Mouse (Mus musculus): Measurements from ENCODE around the gene Tnk1. TPM values are rescaled to one million over a fixed set of nuclear protein-coding genes. Genes with fewer than 3 reads are reported as not detected.

Tnk1 gene
- total and polyA plus RNA-seq, 3 experiments, result 0.25 to 0.35 TPM; not detected in 1

- H3K4me1 ChIP-seq (ENCODE audit: control insufficient read depth in 1 of 2, insufficient read depth in 2 of 2, low read length in 2 of 2), result peaks cover 5 to 19% of the 10 kb centered on the region in 2 experiments; a peak in 3 of 4 replicates
- DNase-seq (ENCODE audit: low read depth, low spot score), result peak; percentile 80
- TF ChIP-seq EP300 (IDR thresholded peaks at IDR 0.05; ENCODE audit: low read depth in 1 of 2, low read length in 2 of 2) (no peak), E2F4 (IDR thresholded peaks at IDR 0.05; ENCODE audit: borderline replicate concordance, low read depth, low read length) (no peak), ELF1 (IDR thresholded peaks at IDR 0.05; ENCODE audit: low read depth, low read length) (0 out of 2 replicates have a peak, but pooled peaks have one; percentile 15), ZMIZ1 (IDR thresholded peaks at IDR 0.05; ENCODE audit: low read depth, low read length) (no peak), MAX (IDR thresholded peaks at IDR 0.05; ENCODE audit: low read length) (peak; percentile 39; the same call in 1 of the 2 replicates), MYC (IDR thresholded peaks at IDR 0.05; ENCODE audit: low read depth, low read length) (0 out of 2 replicates have a peak, but pooled peaks have one; percentile 32), MYB (IDR thresholded peaks at IDR 0.05; ENCODE audit: low read depth, low read length) (no peak), ZC3H11A (IDR thresholded peaks at IDR 0.05; ENCODE audit: low read depth, low read length) (peak; percentile 28; the same call in 1 of the 2 replicates)
- H3K36me3 ChIP-seq (ENCODE audit: control insufficient read depth in 1 of 2, insufficient read depth in 2 of 2, low read length in 2 of 2), result peaks cover 0 to 8% of the 10 kb centered on the region in 2 experiments; a peak in 2 of 4 replicates
- H3K27ac ChIP-seq (ENCODE audit: control insufficient read depth, low read depth, low read length), result no peak overlapping the region
- H3K9me3 ChIP-seq (replicated peaks; ENCODE audit: insufficient read depth, low read length), result no peaks in the 10 kb centered on the region
- peaks cover 8% of the 10 kb centered on the region; the same call in 1 of the 2 replicates for H3K79me2 ChIP-seq (ENCODE audit: control insufficient read depth, insufficient read depth, low read length, poor library complexity)
- peak overlapping the region; percentile 78 for H3K9ac ChIP-seq (ENCODE audit: control insufficient read depth, low read depth, low read length, poor library complexity, severe bottlenecking)
- peak overlapping the region; percentile 70 to 89 for H3K4me3 ChIP-seq (ENCODE audit: control insufficient read depth in 1 of 2, insufficient read depth in 1 of 2, low read depth in 2 of 2, low read length in 2 of 2)
- H3K27me3 ChIP-seq (ENCODE audit: control insufficient read depth in 1 of 2, insufficient read depth in 2 of 2, low read length in 2 of 2), result no peaks in the 10 kb centered on the region
These were observed 55.2 kb downstream of the Tnk1 start for GRCm38 (mm10) chr11:69803328-69803727.

GRCm38 (mm10) chr11:69802648-69803105 is 55.9 kb downstream of the Tnk1 start:
- TF ChIP-seq NELFE (IDR thresholded peaks at IDR 0.05; ENCODE audit: low read depth, low read length), result peak; percentile 53
- TF ChIP-seq ZKSCAN1 (IDR thresholded peaks at IDR 0.05; ENCODE audit: low read depth, low read length), result no peak
- TF ChIP-seq E2F4 (IDR thresholded peaks at IDR 0.05; ENCODE audit: borderline replicate concordance, low read depth, low read length), result no peak
- TF ChIP-seq EP300 (IDR thresholded peaks at IDR 0.05; ENCODE audit: low read depth in 1 of 2, low read length in 2 of 2), result no peak; a peak in 1 of 4 replicates
- TF ChIP-seq POLR2AphosphoS2 (IDR thresholded peaks at IDR 0.05; ENCODE audit: low read length), result peak; percentile 73
- TF ChIP-seq GATA1 (IDR thresholded peaks at IDR 0.05; ENCODE audit: low read depth, low read length), result no peak
- TF ChIP-seq ZMIZ1 (IDR thresholded peaks at IDR 0.05; ENCODE audit: low read depth, low read length), result peak; percentile 86
- peak; percentile 63; the same call in 1 of the 2 replicates for TF ChIP-seq HCFC1 (IDR thresholded peaks at IDR 0.05; ENCODE audit: low read depth, low read length)
- TF ChIP-seq MAX (IDR thresholded peaks at IDR 0.05; ENCODE audit: low read length), result 0 out of 2 replicates have a peak, but pooled peaks have one; percentile 18
- no peak; the same call in 1 of the 2 replicates for TF ChIP-seq KAT2A (conservative IDR thresholded peaks at IDR 0.05; ENCODE audit: low read depth, low read length)
- TF ChIP-seq UBTF (IDR thresholded peaks at IDR 0.05; ENCODE audit: borderline replicate concordance, insufficient read depth, low read depth, low read length), result peak; percentile 92; the same call in 1 of the 2 replicates
- 0 out of 2 replicates have a peak, but pooled peaks have one; percentile 9 for TF ChIP-seq GABPA (IDR thresholded peaks at IDR 0.05; ENCODE audit: low read depth, low read length)
- TF ChIP-seq RAD21 (IDR thresholded peaks at IDR 0.05; ENCODE audit: low read depth, low read length), result no peak
- TF ChIP-seq SIN3A (IDR thresholded peaks at IDR 0.05; ENCODE audit: low read length), result peak; percentile 35; the same call in 1 of the 2 replicates
- no peak for TF ChIP-seq ZC3H11A (IDR thresholded peaks at IDR 0.05; ENCODE audit: low read depth, low read length)
- TF ChIP-seq POLR2A (IDR thresholded peaks at IDR 0.05; ENCODE audit: control insufficient read depth in 1 of 2, insufficient read depth in 1 of 2, low read depth in 1 of 2, low read length in 2 of 2, poor library complexity in 1 of 2), result peak; percentile 50 to 56; a peak in 2 of 4 replicates
- peak; percentile 3; the same call in 1 of the 2 replicates for TF ChIP-seq ETS1 (IDR thresholded peaks at IDR 0.05; ENCODE audit: low read depth, low read length)
- peak; percentile 97 for TF ChIP-seq MAZ (IDR thresholded peaks at IDR 0.05; ENCODE audit: low read depth, low read length)
- TF ChIP-seq MXI1 (IDR thresholded peaks at IDR 0.05; ENCODE audit: low read depth, low read length), result peak; percentile 78
- peak; percentile 49; the same call in 1 of the 2 replicates for TF ChIP-seq TCF12 (IDR thresholded peaks at IDR 0.05; ENCODE audit: low read depth, low read length)
- peak overlapping the region; percentile 27; the same call in 1 of the 2 replicates for H3K27ac ChIP-seq (ENCODE audit: control insufficient read depth, low read depth, low read length)
- peaks cover 0 to 8% of the 10 kb centered on the region in 2 experiments; a peak in 2 of 4 replicates for H3K36me3 ChIP-seq (ENCODE audit: control insufficient read depth in 1 of 2, insufficient read depth in 2 of 2, low read length in 2 of 2)
- DNase-seq (ENCODE audit: low read depth, low spot score), result peak; percentile 93
- H3K9ac ChIP-seq (ENCODE audit: control insufficient read depth, low read depth, low read length, poor library complexity, severe bottlenecking), result peak overlapping the region; percentile 78
- no peaks in the 10 kb centered on the region for H3K27me3 ChIP-seq (ENCODE audit: control insufficient read depth in 1 of 2, insufficient read depth in 2 of 2, low read length in 2 of 2)
- H3K4me1 ChIP-seq (ENCODE audit: control insufficient read depth in 1 of 2, insufficient read depth in 2 of 2, low read length in 2 of 2), result peaks cover 5 to 19% of the 10 kb centered on the region in 2 experiments; a peak in 3 of 4 replicates
- H3K4me3 ChIP-seq (ENCODE audit: control insufficient read depth in 1 of 2, insufficient read depth in 1 of 2, low read depth in 2 of 2, low read length in 2 of 2), result peak overlapping the region; percentile 70 to 89
- no peaks in the 10 kb centered on the region for H3K9me3 ChIP-seq (replicated peaks; ENCODE audit: insufficient read depth, low read length)
- peaks cover 8% of the 10 kb centered on the region; the same call in 1 of the 2 replicates for H3K79me2 ChIP-seq (ENCODE audit: control insufficient read depth, insufficient read depth, low read length, poor library complexity)

Data from MEL (cell line).